Mouse (Mus musculus): ENCODE data around the gene Ly6g6c. TPM values are rescaled to one million over a fixed set of nuclear protein-coding genes. Genes with fewer than 3 reads are reported as not detected.

Gene Ly6g6c
- polyA plus RNA-seq, 1 experiment from 2014 or later: not detected

- no peak overlapping the region for H3K4me3 ChIP-seq (replicated peaks)
- H3K4me2 ChIP-seq: no peak overlapping the region
- H3K9me3 ChIP-seq (replicated peaks): no peaks in the 10 kb centered on the region
- H3K27ac ChIP-seq: no peak overlapping the region
- peaks cover 92% of the 10 kb centered on the region for H3K36me3 ChIP-seq
- H3K27me3 ChIP-seq: no peaks in the 10 kb centered on the region
- peaks cover 31% of the 10 kb centered on the region for H3K4me1 ChIP-seq
- ATAC-seq (replicated peaks; ENCODE audit: low FRiP score): no peak
- H3K9ac ChIP-seq: no peak overlapping the region
- WGBS: 88% methylated on average over 12 of the region's 12 CpGs
These were observed 31.4 kb downstream of the Ly6g6c start for GRCm38 (mm10) chr17:35096597-35096996.

DNA sequence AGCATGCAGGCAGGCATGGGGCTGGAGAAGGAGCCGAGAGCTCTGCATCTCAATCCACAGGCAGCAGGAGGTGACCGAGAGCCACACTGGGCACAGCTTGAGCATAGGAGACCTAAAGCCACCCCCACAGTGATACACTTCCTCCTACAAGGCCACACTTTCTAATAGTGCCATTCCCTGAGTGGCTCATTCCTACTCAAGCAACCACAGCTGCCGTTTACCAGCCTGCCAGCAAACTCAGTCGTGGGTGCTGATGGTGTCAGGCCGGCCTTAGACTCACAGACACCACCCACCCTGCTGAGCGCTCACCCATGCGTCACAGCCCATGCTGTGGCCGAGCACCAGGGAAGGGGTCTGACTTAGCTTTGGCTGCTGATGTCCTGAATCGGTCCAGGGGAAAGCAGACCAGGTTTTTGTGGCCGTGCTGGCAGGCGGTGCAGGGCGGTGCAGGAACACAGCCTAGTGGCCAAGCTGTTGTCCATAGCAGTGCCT is 32.0 kb downstream of the Ly6g6c start:
- 76% methylated on average over 12 of the region's 12 CpGs for WGBS
- ATAC-seq (replicated peaks; ENCODE audit: low FRiP score): no peak
- no peak overlapping the region for H3K9ac ChIP-seq
- H3K27ac ChIP-seq: no peak overlapping the region
- no peaks in the 10 kb centered on the region for H3K27me3 ChIP-seq
- H3K36me3 ChIP-seq: peaks cover 94% of the 10 kb centered on the region
- H3K4me3 ChIP-seq (replicated peaks): no peak overlapping the region
- no peak overlapping the region for H3K4me2 ChIP-seq
- H3K4me1 ChIP-seq: peaks cover 37% of the 10 kb centered on the region
- H3K9me3 ChIP-seq (replicated peaks): no peaks in the 10 kb centered on the region

- WGBS: 55% methylated on average over 10 of the region's 10 CpGs
- Histone ChIP-seq H3K4me3 (replicated peaks) (no peak overlapping the region), H3K27ac (peak overlapping the region; percentile 59), H3K36me3 (peaks cover 80% of the 10 kb centered on the region), H3K4me2 (no peak overlapping the region), H3K4me1 (peaks cover 49% of the 10 kb centered on the region), H3K9me3 (replicated peaks) (no peaks in the 10 kb centered on the region), H3K9ac (0 out of 2 replicates have a peak overlapping the region, but pooled peaks have one; percentile 12), H3K27me3 (no peaks in the 10 kb centered on the region)
- peak; percentile 33 for ATAC-seq (replicated peaks; ENCODE audit: low FRiP score)
These were observed 35.1 kb downstream of the Ly6g6c start for GRCm38 (mm10) chr17:35100196-35100765.

- WGBS: 74% methylated on average over 11 of the region's 11 CpGs
- ATAC-seq (replicated peaks; ENCODE audit: low FRiP score): no peak
- peak overlapping the region; percentile 63 for H3K27ac ChIP-seq
These were observed 36.0 kb downstream of the Ly6g6c start for GRCm38 (mm10) chr17:35101161-35101560.

DNA sequence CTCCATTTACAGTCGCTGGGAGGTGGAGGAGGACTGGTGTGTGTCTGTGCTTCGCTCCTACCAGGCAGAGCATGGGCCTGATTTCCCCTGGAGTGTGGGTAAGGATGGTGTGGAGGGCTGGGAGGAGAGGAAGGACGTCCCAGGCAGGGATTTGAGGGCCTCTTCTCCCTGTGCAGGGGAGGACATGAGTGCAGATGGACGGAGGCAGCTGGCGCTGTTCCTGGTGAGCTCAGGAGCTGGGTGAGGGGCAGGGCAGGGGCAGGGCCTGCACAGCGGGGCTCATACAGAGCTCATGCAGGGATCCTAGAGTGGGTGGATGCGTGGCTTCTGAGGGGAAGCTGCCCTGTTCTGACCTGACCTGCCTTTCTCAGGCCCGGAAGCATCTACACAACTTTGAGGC is 37.1 kb downstream of the Ly6g6c start:
- no peak overlapping the region for H3K4me2 ChIP-seq
- peak overlapping the region; percentile 12; the same call in 1 of the 2 replicates for H3K9ac ChIP-seq
- ATAC-seq (replicated peaks; ENCODE audit: low FRiP score): peak; percentile 7; the same call in 1 of the 2 replicates
- H3K27ac ChIP-seq: peak overlapping the region; percentile 78
- 59% methylated on average over 8 of the region's 8 CpGs for WGBS
- H3K9me3 ChIP-seq (replicated peaks): no peaks in the 10 kb centered on the region
- no peaks in the 10 kb centered on the region for H3K27me3 ChIP-seq
- H3K36me3 ChIP-seq: peaks cover 63% of the 10 kb centered on the region
- no peak overlapping the region for H3K4me3 ChIP-seq (replicated peaks)
- H3K4me1 ChIP-seq: peaks cover 54% of the 10 kb centered on the region

More at GRCm38 (mm10) chr17:35101161-35101560, 36.0 kb downstream of the Ly6g6c start:
- H3K4me3 ChIP-seq (replicated peaks): no peak overlapping the region
- H3K4me2 ChIP-seq: no peak overlapping the region
- H3K9me3 ChIP-seq (replicated peaks): no peaks in the 10 kb centered on the region
- H3K9ac ChIP-seq: no peak overlapping the region
- peaks cover 74% of the 10 kb centered on the region for H3K36me3 ChIP-seq
- peaks cover 54% of the 10 kb centered on the region for H3K4me1 ChIP-seq
- H3K27me3 ChIP-seq: no peaks in the 10 kb centered on the region

GRCm38 (mm10) chr17:35103221-35103690 is 38.1 kb downstream of the Ly6g6c start:
- H3K4me1 ChIP-seq: peaks cover 54% of the 10 kb centered on the region
- ATAC-seq (replicated peaks; ENCODE audit: low FRiP score): no peak
- peak overlapping the region; percentile 78 for H3K27ac ChIP-seq
- H3K9ac ChIP-seq: no peak overlapping the region
- H3K4me2 ChIP-seq: no peak overlapping the region
- H3K27me3 ChIP-seq: no peaks in the 10 kb centered on the region
- H3K9me3 ChIP-seq (replicated peaks): no peaks in the 10 kb centered on the region
- no peak overlapping the region for H3K4me3 ChIP-seq (replicated peaks)
- WGBS: 57% methylated on average over 6 of the region's 6 CpGs
- peaks cover 54% of the 10 kb centered on the region for H3K36me3 ChIP-seq

- Histone ChIP-seq H3K9me3 (replicated peaks) (no peaks in the 10 kb centered on the region), H3K4me2 (no peak overlapping the region), H3K4me1 (peaks cover 54% of the 10 kb centered on the region), H3K36me3 (peaks cover 46% of the 10 kb centered on the region), H3K9ac (no peak overlapping the region), H3K4me3 (replicated peaks) (no peak overlapping the region), H3K27ac (0 out of 2 replicates have a peak overlapping the region, but pooled peaks have one; percentile 78), H3K27me3 (no peaks in the 10 kb centered on the region)
- ATAC-seq (replicated peaks; ENCODE audit: low FRiP score): no peak
- WGBS: 95% methylated on average over 7 of the region's 7 CpGs
These were observed 38.9 kb downstream of the Ly6g6c start for GRCm38 (mm10) chr17:35104079-35104478.

DNA sequence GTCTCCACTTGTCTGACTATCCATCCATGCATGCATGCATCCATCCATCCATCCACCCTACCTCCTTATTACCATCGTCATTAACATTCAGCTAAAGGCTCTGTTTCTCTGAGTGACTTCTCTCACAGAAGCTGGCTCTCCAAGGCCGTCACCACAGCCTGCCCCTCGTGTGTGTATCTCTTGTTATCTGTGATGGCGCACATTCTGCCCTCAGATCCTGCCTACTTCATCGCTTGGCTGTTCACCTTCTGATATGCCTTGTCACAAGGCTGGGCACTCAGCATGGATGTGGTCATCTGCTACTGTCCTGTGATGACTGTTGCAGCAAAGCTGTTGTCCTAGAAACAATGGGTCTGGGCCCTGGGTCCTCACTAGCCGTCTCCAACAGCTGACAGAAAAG is 39.6 kb downstream of the Ly6g6c start:
- no peak for ATAC-seq (replicated peaks; ENCODE audit: low FRiP score)
- peaks cover 49% of the 10 kb centered on the region for H3K4me1 ChIP-seq
- no peak overlapping the region for H3K9ac ChIP-seq
- peaks cover 39% of the 10 kb centered on the region for H3K36me3 ChIP-seq
- H3K9me3 ChIP-seq (replicated peaks): no peaks in the 10 kb centered on the region
- H3K4me2 ChIP-seq: no peak overlapping the region
- no peaks in the 10 kb centered on the region for H3K27me3 ChIP-seq
- WGBS: 74% methylated on average over 6 of the region's 6 CpGs
- no peak overlapping the region for H3K4me3 ChIP-seq (replicated peaks)
- no peak overlapping the region for H3K27ac ChIP-seq

- 24% methylated on average over 13 of the region's 13 CpGs for WGBS
- peaks cover 40% of the 10 kb centered on the region for H3K4me1 ChIP-seq
- peaks cover 29% of the 10 kb centered on the region for H3K36me3 ChIP-seq
- H3K9ac ChIP-seq: peak overlapping the region; percentile 33; the same call in 1 of the 2 replicates
- H3K27me3 ChIP-seq: no peaks in the 10 kb centered on the region
- peak overlapping the region; percentile 41 for H3K27ac ChIP-seq
- 0 out of 2 replicates have a peak overlapping the region, but pooled peaks have one; percentile 13 for H3K4me3 ChIP-seq (replicated peaks)
- H3K4me2 ChIP-seq: peak overlapping the region; percentile 50
- ATAC-seq (replicated peaks; ENCODE audit: low FRiP score): no peak
- H3K9me3 ChIP-seq (replicated peaks): no peaks in the 10 kb centered on the region
These were observed 40.7 kb downstream of the Ly6g6c start for GRCm38 (mm10) chr17:35105740-35106389.

- no peak overlapping the region; the same call in 1 of the 2 replicates for H3K4me2 ChIP-seq
- peaks cover 34% of the 10 kb centered on the region for H3K4me1 ChIP-seq
- H3K27me3 ChIP-seq: no peaks in the 10 kb centered on the region
- no peaks in the 10 kb centered on the region for H3K9me3 ChIP-seq (replicated peaks)
- ATAC-seq (replicated peaks; ENCODE audit: low FRiP score): no peak
- H3K4me3 ChIP-seq (replicated peaks): no peak overlapping the region
- H3K36me3 ChIP-seq: peaks cover 23% of the 10 kb centered on the region
- H3K27ac ChIP-seq: peak overlapping the region; percentile 41
- 73% methylated on average over 3 of the region's 3 CpGs for WGBS
- no peak overlapping the region; the same call in 1 of the 2 replicates for H3K9ac ChIP-seq
These were observed 41.3 kb downstream of the Ly6g6c start for GRCm38 (mm10) chr17:35106522-35106921.

- ATAC-seq (replicated peaks; ENCODE audit: low FRiP score): no peak
- Histone ChIP-seq H3K4me2 (no peak within 1 kb of the TSS), H3K9me3 (replicated peaks) (no peaks in the 10 kb centered on the region), H3K27ac (no peak within 1 kb of the TSS), H3K36me3 (peaks cover 7% of the 10 kb centered on the region), H3K4me3 (replicated peaks) (no peak within 1 kb of the TSS), H3K4me1 (peaks cover 19% of the 10 kb centered on the region), H3K27me3 (no peaks in the 10 kb centered on the region), H3K9ac (no peak within 1 kb of the TSS)
- 86% methylated on average over 6 of the region's 6 CpGs for WGBS
These were observed 42.9 kb downstream of the Ly6g6c start, which contains the start of gene Ly6g5c for GRCm38 (mm10) chr17:35108097-35108496. Ly6g5c (plus strand) TSS chr17:35108279.

- 76% methylated on average over 9 of the region's 9 CpGs for WGBS
- Histone ChIP-seq H3K27ac (no peak overlapping the region), H3K36me3 (peaks cover 26% of the 10 kb centered on the region), H3K9me3 (replicated peaks) (no peaks in the 10 kb centered on the region), H3K9ac (no peak overlapping the region), H3K4me3 (replicated peaks) (no peak overlapping the region), H3K4me1 (no peaks in the 10 kb centered on the region), H3K27me3 (no peaks in the 10 kb centered on the region), H3K4me2 (no peak overlapping the region)
- no peak for ATAC-seq (replicated peaks; ENCODE audit: low FRiP score)
These were observed 46.6 kb downstream of the Ly6g6c start for GRCm38 (mm10) chr17:35111774-35112173.
